Mouse (Mus musculus) hindbrain, embryonic 14.5 days (tissue): ENCODE results near the gene Rpl7l1. TPM values are rescaled to one million over a fixed set of nuclear protein-coding genes. Genes with fewer than 3 reads are reported as not detected.

ENCODE experiments used
- ATAC-seq: fragments of 200-750 bp; cut with Nextera tagmentation; 2 replicates; pipeline ENCODE4 v1.8.0; 2017; ENCODE audit warnings: moderate number of reproducible peaks, mild to moderate bottlenecking, moderate TSS enrichment, moderate library complexity; ENCODE audit not compliant: low FRiP score
- DNase-seq: peaks from one replicate; pipeline ENCODE4 v3.0.0-alpha.2; 2015; ENCODE audit warnings: low spot score
- H3K27ac ChIP-seq: fragments of 300-500 bp; sonication (generic); 2 replicates; pipeline ENCODE4 v1.5.1; 2014; ENCODE audit warnings: mild to moderate bottlenecking, moderate library complexity
- H3K27me3 ChIP-seq: fragments of 300-500 bp; sonication (generic); 2 replicates; pipeline ENCODE4 v1.6.1; 2014; ENCODE audit warnings: mild to moderate bottlenecking, low read length, mixed read lengths; ENCODE audit not compliant: control insufficient read depth, insufficient read depth
- H3K36me3 ChIP-seq: fragments of 300-500 bp; sonication (generic); replicated peaks from 2 replicates; pipeline ENCODE4 v1.6.1; 2014; ENCODE audit not compliant: control insufficient read depth, insufficient read depth
- H3K4me1 ChIP-seq: fragments of 300-500 bp; sonication (generic); replicated peaks from 2 replicates; pipeline ENCODE4 v1.6.1; 2014; ENCODE audit warnings: antibody characterized with exemption, low read length, mixed read lengths; ENCODE audit not compliant: control insufficient read depth, insufficient read depth
- H3K4me2 ChIP-seq: fragments of 300-500 bp; sonication (generic); replicated peaks from 2 replicates; pipeline ENCODE4 v1.6.1; 2014; ENCODE audit warnings: mild to moderate bottlenecking, moderate library complexity
- H3K4me3 ChIP-seq: fragments of 300-500 bp; sonication (generic); replicated peaks from 2 replicates; pipeline ENCODE4 v1.5.1; 2014; ENCODE audit warnings: mild to moderate bottlenecking, low read length
- H3K9ac ChIP-seq: fragments of 300-500 bp; sonication (generic); 2 replicates; pipeline ENCODE4 v1.6.1; 2014
- H3K9me3 ChIP-seq: fragments of 300-500 bp; sonication (generic); 2 replicates; pipeline ENCODE4 v1.6.1; 2016; ENCODE audit warnings: low read length; ENCODE audit not compliant: control insufficient read depth
- WGBS: fragments of 180-500 bp; shearing (Covaris S2); extraction: QIAGEN DNeasy Blood & Tissue Kit; methylation state at CpG from one replicate; pipeline ENCODE4 v1.1.7; 2014; 5-methylcytosine and 5-hydroxymethylcytosine counted together
- polyA plus RNA-seq: library from polyadenylated mRNA; unstranded; fragments of >200 nt; fragmentation: Nextera tagmentation; extraction: Ambion mirVana; gene quantifications from 2 replicates; pipeline ENCODE4 v1.2.1, GENCODE M21; 2014

Rpl7l1 gene
- polyA plus RNA-seq, 1 experiment from 2014 or later, result 73.8 TPM

GRCm38 (mm10) chr17:46786952-46787351 is 4.5 kb upstream of the Rpl7l1 start:
- Histone ChIP-seq H3K9ac (no peak overlapping the region), H3K4me3 (no peak overlapping the region), H3K27me3 (no peaks in the 10 kb centered on the region), H3K9me3 (no peaks in the 10 kb centered on the region), H3K4me2 (no peak overlapping the region), H3K4me1 (no peaks in the 10 kb centered on the region), H3K27ac (no peak overlapping the region), H3K36me3 (no peaks in the 10 kb centered on the region)
- no peak for DNase-seq
- no peak for ATAC-seq
- 98% methylated on average over 5 of the region's 5 CpGs for WGBS

GRCm38 (mm10) chr17:46783222-46783565 is 722 bp upstream of the Rpl7l1 start:
- peaks cover 31% of the 10 kb centered on the region for H3K36me3 ChIP-seq
- H3K27me3 ChIP-seq, result no peaks in the 10 kb centered on the region
- peaks cover 9% of the 10 kb centered on the region for H3K4me1 ChIP-seq
- peak overlapping the region; percentile 50 for H3K4me3 ChIP-seq
- ATAC-seq (0 out of 2 replicates have a peak, but pooled peaks have one; percentile 1), DNase-seq (no peak)
- H3K27ac ChIP-seq, result peak overlapping the region; percentile 78; the same call in 1 of the 2 replicates
- H3K9me3 ChIP-seq, result no peaks in the 10 kb centered on the region
- 83% methylated on average over 2 of the region's 2 CpGs for WGBS
- H3K9ac ChIP-seq, result no peak overlapping the region
- peak overlapping the region; percentile 76 for H3K4me2 ChIP-seq

- Histone ChIP-seq H3K27me3 (no peaks in the 10 kb centered on the region), H3K9me3 (no peaks in the 10 kb centered on the region), H3K36me3 (peaks cover 44% of the 10 kb centered on the region), H3K9ac (peak overlapping the region; percentile 69), H3K4me2 (peak overlapping the region; percentile 76), H3K4me1 (peaks cover 9% of the 10 kb centered on the region), H3K4me3 (peak overlapping the region; percentile 50), H3K27ac (peak overlapping the region; percentile 78)
- WGBS, result 5% methylated on average over 11 of the region's 11 CpGs
- ATAC-seq (no peak), DNase-seq (no peak)
Measured at GRCm38 (mm10) chr17:46781876-46782275, 596 bp downstream of the Rpl7l1 start.

- Histone ChIP-seq H3K36me3 (peaks cover 71% of the 10 kb centered on the region), H3K9ac (no peak overlapping the region), H3K4me2 (no peak overlapping the region), H3K27ac (no peak overlapping the region), H3K27me3 (no peaks in the 10 kb centered on the region), H3K4me1 (peaks cover 21% of the 10 kb centered on the region), H3K4me3 (no peak overlapping the region), H3K9me3 (no peaks in the 10 kb centered on the region)
- ATAC-seq, result no peak
- 92% methylated on average over 3 of the region's 3 CpGs for WGBS
- DNase-seq, result no peak
Measured at GRCm38 (mm10) chr17:46776087-46776486, 6.4 kb downstream of the Rpl7l1 start.

GRCm38 (mm10) chr17:46775070-46775469 is 7.4 kb downstream of the Rpl7l1 start:
- Histone ChIP-seq H3K4me2 (no peak overlapping the region), H3K27ac (no peak overlapping the region), H3K4me1 (peaks cover 19% of the 10 kb centered on the region), H3K4me3 (no peak overlapping the region), H3K9me3 (no peaks in the 10 kb centered on the region), H3K36me3 (peaks cover 60% of the 10 kb centered on the region), H3K9ac (no peak overlapping the region), H3K27me3 (no peaks in the 10 kb centered on the region)
- ATAC-seq (no peak), DNase-seq (no peak)
- WGBS, result 95% methylated on average over 9 of the region's 9 CpGs

GRCm38 (mm10) chr17:46774131-46774472 is 8.4 kb downstream of the Rpl7l1 start:
- no peak for ATAC-seq
- DNase-seq, result no peak
- Histone ChIP-seq H3K36me3 (peaks cover 51% of the 10 kb centered on the region), H3K4me2 (peak overlapping the region; percentile 97; the same call in 1 of the 2 replicates), H3K27ac (no peak overlapping the region), H3K9me3 (no peaks in the 10 kb centered on the region), H3K4me3 (no peak overlapping the region), H3K4me1 (peaks cover 19% of the 10 kb centered on the region), H3K9ac (no peak overlapping the region), H3K27me3 (no peaks in the 10 kb centered on the region)
- 35% methylated on average over 2 of the region's 2 CpGs for WGBS

- Histone ChIP-seq H3K4me2 (peak overlapping the region; percentile 97), H3K4me1 (peaks cover 19% of the 10 kb centered on the region), H3K9ac (peak overlapping the region; percentile 84), H3K36me3 (peaks cover 45% of the 10 kb centered on the region), H3K27ac (peak overlapping the region; percentile 81; the same call in 1 of the 2 replicates), H3K27me3 (no peaks in the 10 kb centered on the region), H3K9me3 (no peaks in the 10 kb centered on the region), H3K4me3 (peak overlapping the region; percentile 90)
- DNase-seq (no peak), ATAC-seq (no peak)
- 12% methylated on average over 19 of the region's 20 CpGs for WGBS
Measured at GRCm38 (mm10) chr17:46773278-46774130, 9.0 kb downstream of the Rpl7l1 start.

GRCm38 (mm10) chr17:46772404-46773277 is 9.8 kb downstream of the Rpl7l1 start, which contains the start of gene 2310039H08Rik:
2310039H08Rik (plus strand) TSS chr17:46772635.
- peak within 1 kb of the TSS; percentile 84 for H3K9ac ChIP-seq
- DNase-seq, result peak; percentile 85

GRCm38 (mm10) chr17:46772038-46772403 is 10.5 kb downstream of the Rpl7l1 start:
- 10% methylated on average over 5 of the region's 5 CpGs for WGBS
- H3K9me3 ChIP-seq, result no peaks in the 10 kb centered on the region
- H3K4me1 ChIP-seq, result peaks cover 19% of the 10 kb centered on the region
- ATAC-seq, result no peak; the same call in 1 of the 2 replicates
- peak overlapping the region; percentile 97 for H3K4me2 ChIP-seq
- H3K9ac ChIP-seq, result peak overlapping the region; percentile 84
- DNase-seq, result no peak
- no peaks in the 10 kb centered on the region for H3K27me3 ChIP-seq
- peaks cover 30% of the 10 kb centered on the region for H3K36me3 ChIP-seq
- H3K4me3 ChIP-seq, result peak overlapping the region; percentile 90
- H3K27ac ChIP-seq, result peak overlapping the region; percentile 81

More at GRCm38 (mm10) chr17:46772404-46773277, 9.8 kb downstream of the Rpl7l1 start, which contains the start of gene 2310039H08Rik:
- no peaks in the 10 kb centered on the region for H3K27me3 ChIP-seq
- H3K4me3 ChIP-seq, result peak within 1 kb of the TSS; percentile 90
- H3K9me3 ChIP-seq, result no peaks in the 10 kb centered on the region
- under 1% methylated on average over 50 of the region's 50 CpGs for WGBS
- peak within 1 kb of the TSS; percentile 97 for H3K4me2 ChIP-seq
- peak; percentile 93 for ATAC-seq
- peaks cover 36% of the 10 kb centered on the region for H3K36me3 ChIP-seq
- peak within 1 kb of the TSS; percentile 81 for H3K27ac ChIP-seq
- peaks cover 19% of the 10 kb centered on the region for H3K4me1 ChIP-seq
